Mouse (Mus musculus) cerebellum, adult 2 months (tissue): ENCODE data around the gene Clec2g. TPM values are rescaled to one million over a fixed set of nuclear protein-coding genes. Genes with fewer than 3 reads are reported as not detected.
"Not testable (repeated sequence)": the region's sequence is repeated elsewhere in the genome, so short reads cannot be mapped to it uniquely, and the experiment has no call there.

Experiments used
- DNase-seq, 2 experiments: peaks; one replicate each; pipeline ENCODE4 v3.0.0; 2021
- H3K27ac ChIP-seq: fragments of 200-500 bp; 2 replicates; pipeline ENCODE4 v1.5.1; 2012; ENCODE audit warnings: low read length, control low read depth, inconsistent platforms; ENCODE audit not compliant: insufficient read depth
- H3K27me3 ChIP-seq: fragments of 200-500 bp; 2 replicates; pipeline ENCODE4 v1.6.1; 2012; ENCODE audit warnings: inconsistent platforms, mild to moderate bottlenecking, low read length, moderate library complexity; ENCODE audit not compliant: control insufficient read depth, insufficient read depth
- H3K4me1 ChIP-seq: fragments of 200-500 bp; 2 replicates; pipeline ENCODE4 v1.6.1; 2011; ENCODE audit warnings: low read length; ENCODE audit not compliant: control insufficient read depth, insufficient read depth
- H3K4me3 ChIP-seq: fragments of 200-500 bp; replicated peaks from 2 replicates; pipeline ENCODE3; 2011; ENCODE audit warnings: mild to moderate bottlenecking, low read depth, low read length, control low read depth; ENCODE audit not compliant: insufficient read depth
- CTCF ChIP-seq: fragments of 200-500 bp; IDR thresholded peaks from 2 replicates; pipeline ENCODE4 v1.5.1; 2011; ENCODE audit warnings: low read depth, mild to moderate bottlenecking, control low read depth, low read length, moderate library complexity, borderline replicate concordance; ENCODE audit not compliant: insufficient read depth
- POLR2A ChIP-seq: fragments of 200-500 bp; IDR thresholded peaks from 2 replicates; pipeline ENCODE4 v1.6.1; 2011; ENCODE audit warnings: low read length, control low read depth, borderline replicate concordance; ENCODE audit not compliant: insufficient read depth
- WGBS: fragments of 180-500 bp; shearing (Covaris S2); methylation state at CpG from one replicate; pipeline ENCODE4 v1.1.7; 2018; 5-methylcytosine and 5-hydroxymethylcytosine counted together
- polyA plus RNA-seq: library from polyadenylated mRNA; depleted of rRNA; stranded (reverse); fragments of >200 nt; gene quantifications from 2 replicates; pipeline ENCODE4 v1.2.3, GENCODE M21; 2012

The Clec2g gene
- polyA plus RNA-seq, 1 experiment = not detected

DNA sequence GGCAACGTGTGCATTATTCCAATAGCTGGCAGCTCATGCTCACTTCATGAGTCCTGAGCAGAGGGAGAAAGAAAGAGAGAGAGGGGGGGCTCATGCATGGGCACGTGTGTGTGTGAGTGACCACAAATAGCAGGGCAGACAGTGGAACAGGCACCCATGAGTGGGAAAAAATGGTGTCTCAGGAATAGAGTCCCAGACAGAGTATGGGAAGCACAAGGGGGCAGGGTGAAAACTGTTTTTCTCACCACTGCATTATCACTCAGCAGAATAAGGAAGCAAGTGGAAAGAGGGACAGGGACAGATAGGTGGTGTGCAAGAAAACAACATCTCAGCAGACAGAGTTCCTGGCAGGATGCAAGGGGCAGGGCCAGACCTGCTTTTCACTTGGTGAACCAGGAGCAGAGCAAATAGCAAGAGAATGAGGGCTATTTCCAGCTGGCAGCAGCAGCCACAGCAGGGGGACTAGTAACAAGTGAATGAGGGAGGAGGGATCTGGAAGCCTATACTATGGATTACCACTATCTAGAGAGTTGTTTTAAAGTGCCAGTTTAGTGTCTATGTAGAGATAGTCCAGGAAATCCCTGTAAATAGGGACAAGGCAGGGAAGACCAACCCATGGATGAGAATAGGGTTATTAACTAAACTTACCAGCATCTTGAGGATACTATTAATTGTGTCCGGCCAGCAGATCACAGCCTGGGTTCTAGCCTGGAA is 62.0 kb downstream of the Clec2g start:
- Histone ChIP-seq H3K4me3 (no peak overlapping the region), H3K27ac (no peak overlapping the region), H3K4me1 (no peaks in the 10 kb centered on the region), H3K27me3 (no peaks in the 10 kb centered on the region)
- WGBS = 56% methylated on average over 3 of the region's 3 CpGs
- TF ChIP-seq POLR2A (no peak), CTCF (no peak)
- no peak for DNase-seq

- DNase-seq = no peak
- H3K4me1 ChIP-seq = no peaks in the 10 kb centered on the region
- no peaks in the 10 kb centered on the region for H3K27me3 ChIP-seq
- no peak overlapping the region for H3K4me3 ChIP-seq
- TF ChIP-seq CTCF (no peak), POLR2A (no peak)
- no peak overlapping the region for H3K27ac ChIP-seq
- 64% methylated on average over 13 of the region's 13 CpGs for WGBS
Measured at GRCm38 (mm10) chr6:128996768-128997442, 62.7 kb downstream of the Clec2g start.

DNA sequence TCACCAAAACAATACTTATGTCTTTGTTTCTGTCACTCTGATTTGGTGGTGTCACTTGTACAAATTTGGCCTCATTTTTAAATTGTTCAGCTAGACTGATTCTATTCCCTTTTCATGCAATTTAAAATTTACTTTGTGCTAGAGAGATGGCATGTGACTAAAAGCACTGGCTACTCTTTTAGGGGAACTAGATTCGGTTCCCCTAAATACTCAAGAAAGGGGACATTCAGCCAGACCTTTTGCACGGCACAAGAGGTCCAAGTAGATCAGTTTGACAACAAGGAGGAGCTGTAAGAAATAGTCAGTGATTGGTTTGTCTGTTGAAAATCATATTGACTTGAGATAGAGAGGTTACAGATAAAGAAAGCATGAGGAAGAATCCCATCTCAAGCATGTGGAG is 67.2 kb downstream of the Clec2g start:
- H3K4me3 ChIP-seq = no peak overlapping the region
- H3K4me1 ChIP-seq = no peaks in the 10 kb centered on the region
- no peak overlapping the region for H3K27ac ChIP-seq
- H3K27me3 ChIP-seq = no peaks in the 10 kb centered on the region
- no peak for TF ChIP-seq POLR2A
- TF ChIP-seq CTCF = no peak
- WGBS = 91% methylated on average over 2 of the region's 2 CpGs
- no peak for DNase-seq

DNA sequence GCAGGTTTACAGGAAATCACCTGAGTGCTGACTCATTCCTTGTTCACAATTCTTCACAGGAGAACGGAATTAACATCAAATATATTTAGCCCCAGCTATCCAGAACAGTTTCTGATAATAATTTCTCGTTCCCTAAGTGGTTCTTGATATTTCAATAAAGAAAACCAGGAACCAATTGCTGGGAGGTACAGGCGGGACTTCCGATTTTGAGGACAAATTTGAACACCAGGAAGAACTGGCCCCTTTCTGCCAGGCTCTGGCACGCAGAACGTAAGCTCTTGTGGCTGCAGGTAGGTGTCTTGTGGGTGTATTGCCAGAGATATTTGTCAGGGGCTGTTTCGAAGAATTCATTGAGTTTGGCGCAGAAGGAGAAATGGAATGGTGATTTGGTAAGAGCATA is 74.4 kb downstream of the Clec2g start:
- H3K27me3 ChIP-seq = no peaks in the 10 kb centered on the region
- no peak overlapping the region for H3K4me3 ChIP-seq
- H3K4me1 ChIP-seq = no peaks in the 10 kb centered on the region
- no peak overlapping the region for H3K27ac ChIP-seq
- TF ChIP-seq CTCF (no peak), POLR2A (no peak)
- WGBS = 80% methylated on average over 8 of the region's 8 CpGs
- DNase-seq = no peak

DNA sequence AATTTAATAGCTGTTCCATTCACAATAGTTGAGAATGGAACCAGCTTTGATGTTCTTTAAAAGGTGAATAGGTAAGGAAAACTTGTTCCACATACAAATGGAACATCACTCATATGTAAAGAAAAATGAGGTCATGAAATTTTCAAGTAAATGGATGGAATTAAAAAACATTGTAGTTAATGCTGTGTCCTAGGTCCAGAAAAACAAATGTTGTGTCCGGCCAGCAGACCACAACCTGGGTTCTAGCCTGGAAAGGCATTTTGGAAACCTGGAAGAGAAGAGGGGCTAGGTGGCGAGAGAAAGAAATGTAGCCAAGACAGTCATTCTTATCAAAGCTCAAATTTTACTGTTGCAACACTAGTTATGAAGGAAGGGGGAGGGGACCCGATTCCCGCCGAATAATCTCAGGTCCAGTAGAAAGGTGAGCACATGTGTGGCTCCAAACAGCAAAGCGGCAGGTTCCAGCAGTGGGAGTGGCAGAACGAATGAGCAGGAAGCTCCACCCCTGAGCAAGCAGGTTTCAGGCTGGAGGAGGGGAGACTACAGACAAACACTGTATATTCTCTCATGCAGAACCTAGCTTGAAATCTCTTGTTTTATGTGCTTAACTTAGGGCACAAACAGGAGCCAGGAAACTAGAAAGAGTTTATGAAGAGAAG is 75.8 kb downstream of the Clec2g start:
- H3K4me1 ChIP-seq, H3K27ac ChIP-seq, DNase-seq, H3K4me3 ChIP-seq, H3K27me3 ChIP-seq: not testable (repeated sequence)
- WGBS = 87% methylated on average over 7 of the region's 7 CpGs

GRCm38 (mm10) chr6:129010505-129010873 is 76.3 kb downstream of the Clec2g start:
- Histone ChIP-seq H3K27me3 (no peaks in the 10 kb centered on the region), H3K4me3 (no peak overlapping the region), H3K4me1 (no peaks in the 10 kb centered on the region), H3K27ac (no peak overlapping the region)
- TF ChIP-seq POLR2A (no peak), CTCF (no peak)
- DNase-seq = no peak
- WGBS = 80% methylated on average over 3 of the region's 3 CpGs

DNA sequence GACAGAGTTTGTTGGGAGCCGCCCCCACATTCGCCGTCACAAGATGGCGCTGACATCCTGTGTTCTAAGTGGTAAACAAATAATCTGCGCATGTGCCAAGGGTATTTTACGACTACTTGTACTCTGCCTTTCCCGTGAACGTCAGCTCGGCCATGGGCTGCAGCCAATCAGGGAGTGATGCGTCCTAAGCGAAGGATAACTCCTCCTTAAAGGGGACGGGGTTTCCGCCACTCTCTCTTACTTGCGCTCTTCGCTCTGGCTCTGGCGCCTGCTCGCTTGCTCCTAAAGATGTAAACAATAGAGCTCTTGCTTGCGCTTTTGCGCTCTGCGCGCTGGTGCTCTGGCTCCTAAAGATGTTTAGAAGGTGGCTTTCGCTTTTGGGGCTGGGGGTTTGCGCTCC is 77.8 kb downstream of the Clec2g start:
- not testable (repeated sequence) for H3K27ac ChIP-seq, H3K4me1 ChIP-seq, H3K4me3 ChIP-seq, DNase-seq, H3K27me3 ChIP-seq
- WGBS = 97% methylated on average over 17 of the region's 23 CpGs

GRCm38 (mm10) chr6:129012966-129013365 is 78.8 kb downstream of the Clec2g start:
- H3K27me3 ChIP-seq = no peaks in the 10 kb centered on the region
- H3K27ac ChIP-seq = no peak overlapping the region
- H3K4me3 ChIP-seq = no peak overlapping the region
- no peaks in the 10 kb centered on the region for H3K4me1 ChIP-seq
- no peak for TF ChIP-seq POLR2A
- TF ChIP-seq CTCF = no peak
- WGBS = 47% methylated on average over 1 of the region's 1 CpGs
- no peak for DNase-seq
